Mouse (Mus musculus): ENCODE results near the gene Tnfaip8l1. TPM values are rescaled to one million over a fixed set of nuclear protein-coding genes. Genes with fewer than 3 reads are reported as not detected.

Gene Tnfaip8l1
- polyA plus RNA-seq, 1 experiment from 2014 or later: 6.7 TPM

DNA sequence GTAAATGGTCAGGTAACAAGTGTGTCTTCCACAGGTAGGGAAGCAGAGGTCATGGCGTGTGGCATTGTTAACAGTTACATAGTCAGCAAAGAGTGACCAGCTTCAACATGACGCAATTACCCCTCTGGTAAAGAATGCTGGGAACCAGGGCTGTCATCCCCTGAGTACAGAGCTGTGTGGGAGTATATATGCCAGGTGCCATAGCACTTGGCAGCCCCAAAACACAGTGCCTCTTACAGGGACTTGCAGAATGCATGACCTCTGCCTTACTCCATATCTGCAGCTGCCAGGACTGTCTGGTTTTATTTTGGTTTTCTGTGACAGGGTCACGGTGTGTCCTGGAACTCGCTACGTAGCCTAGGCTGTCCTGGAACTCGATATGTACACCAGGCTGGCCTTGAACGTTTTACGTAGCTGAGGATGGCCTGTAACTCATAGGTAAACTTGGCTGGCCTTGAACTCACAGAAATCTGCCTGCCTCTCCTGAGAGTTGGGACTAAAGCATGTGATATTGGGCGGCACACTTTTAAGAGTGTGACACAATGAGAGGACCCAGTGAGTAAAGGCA is 45.8 kb downstream of the Tnfaip8l1 start:
- H3K9ac ChIP-seq: no peak overlapping the region
- WGBS: 89% methylated on average over 9 of the region's 9 CpGs
- peaks cover 85% of the 10 kb centered on the region for H3K36me3 ChIP-seq
- no peaks in the 10 kb centered on the region for H3K9me3 ChIP-seq (replicated peaks)
- no peak overlapping the region for H3K4me2 ChIP-seq
- H3K4me3 ChIP-seq: no peak overlapping the region
- H3K4me1 ChIP-seq (replicated peaks): peaks cover 4% of the 10 kb centered on the region
- no peak for ATAC-seq (replicated peaks; ENCODE audit: insufficient number of reproducible peaks, insufficient read depth, low FRiP score, low read depth)
- H3K27ac ChIP-seq: no peak overlapping the region
- no peaks in the 10 kb centered on the region for H3K27me3 ChIP-seq

DNA sequence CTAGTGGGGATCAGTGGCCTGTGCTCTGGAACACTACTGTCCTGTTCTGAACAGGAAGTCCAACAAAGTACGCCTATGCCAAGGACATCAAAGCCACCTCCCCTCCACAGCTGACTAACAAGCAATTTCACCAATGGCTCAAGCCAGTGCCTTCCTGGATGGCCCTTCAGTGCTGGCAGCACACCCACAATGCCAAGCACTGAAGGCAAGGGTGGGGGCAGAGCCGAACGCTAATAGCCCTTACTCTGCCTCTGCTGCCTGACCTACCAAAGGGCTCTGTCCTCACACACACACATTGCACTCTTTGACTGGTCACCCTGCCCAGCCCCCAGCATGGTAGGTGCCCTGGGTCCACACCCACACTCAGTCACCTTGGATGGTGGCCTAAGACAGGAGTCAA is 46.5 kb downstream of the Tnfaip8l1 start:
- Histone ChIP-seq H3K9me3 (replicated peaks) (no peaks in the 10 kb centered on the region), H3K9ac (no peak overlapping the region), H3K27me3 (no peaks in the 10 kb centered on the region), H3K4me3 (no peak overlapping the region), H3K4me1 (replicated peaks) (peaks cover 5% of the 10 kb centered on the region), H3K36me3 (peaks cover 77% of the 10 kb centered on the region), H3K27ac (no peak overlapping the region), H3K4me2 (no peak overlapping the region)
- 87% methylated on average over 3 of the region's 3 CpGs for WGBS
- ATAC-seq (replicated peaks; ENCODE audit: insufficient number of reproducible peaks, insufficient read depth, low FRiP score, low read depth): no peak

DNA sequence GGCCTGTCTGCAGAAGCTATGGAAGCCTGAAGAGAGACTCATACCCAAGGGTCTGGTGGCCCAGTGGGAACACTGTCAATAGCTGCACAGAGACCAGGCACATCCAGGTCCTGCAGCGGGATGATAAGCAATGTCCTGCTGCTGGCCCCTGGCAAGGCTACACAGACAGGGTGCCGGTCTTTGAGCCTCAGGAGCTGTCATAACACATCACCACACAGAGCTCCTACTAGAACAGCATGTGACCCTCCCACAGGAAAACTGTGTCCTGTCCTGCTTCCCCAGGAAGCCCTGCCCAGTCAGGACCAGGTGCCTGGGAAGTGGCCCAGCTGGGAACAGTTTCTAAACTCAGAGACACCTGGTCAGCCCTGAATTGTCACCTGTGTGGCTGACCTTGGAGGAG is 48.8 kb downstream of the Tnfaip8l1 start:
- H3K36me3 ChIP-seq: peaks cover 55% of the 10 kb centered on the region
- H3K4me1 ChIP-seq (replicated peaks): peaks cover 5% of the 10 kb centered on the region
- WGBS: 65% methylated on average over 2 of the region's 2 CpGs
- H3K9me3 ChIP-seq (replicated peaks): no peaks in the 10 kb centered on the region
- H3K27ac ChIP-seq: no peak overlapping the region
- H3K4me3 ChIP-seq: no peak overlapping the region
- no peaks in the 10 kb centered on the region for H3K27me3 ChIP-seq
- ATAC-seq (replicated peaks; ENCODE audit: insufficient number of reproducible peaks, insufficient read depth, low FRiP score, low read depth): no peak
- no peak overlapping the region for H3K4me2 ChIP-seq
- H3K9ac ChIP-seq: no peak overlapping the region

DNA sequence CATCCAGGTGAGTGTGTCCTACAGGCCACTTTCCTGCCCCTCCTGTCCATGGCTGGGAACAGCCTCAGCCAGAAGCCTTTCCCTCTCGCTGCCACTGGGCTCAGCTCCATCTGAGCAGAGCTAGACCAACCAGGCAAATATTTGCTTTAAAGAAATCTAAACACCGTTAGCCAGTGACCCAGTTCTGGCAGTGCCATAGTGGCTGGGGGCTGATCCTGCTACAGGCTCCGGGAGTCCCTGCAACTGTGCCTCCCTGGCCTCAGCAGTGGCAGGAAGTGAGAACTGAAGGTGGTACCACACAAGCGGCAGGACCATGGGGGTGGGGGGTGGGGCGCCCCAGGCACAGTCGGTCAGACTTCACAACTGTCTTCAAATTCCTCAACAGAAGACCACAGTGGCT is 50.4 kb downstream of the Tnfaip8l1 start:
- Histone ChIP-seq H3K27me3 (no peaks in the 10 kb centered on the region), H3K4me2 (no peak overlapping the region), H3K36me3 (peaks cover 42% of the 10 kb centered on the region), H3K27ac (no peak overlapping the region), H3K9ac (no peak overlapping the region), H3K9me3 (replicated peaks) (no peaks in the 10 kb centered on the region), H3K4me1 (replicated peaks) (peaks cover 18% of the 10 kb centered on the region), H3K4me3 (no peak overlapping the region)
- WGBS: 49% methylated on average over 6 of the region's 6 CpGs
- ATAC-seq (replicated peaks; ENCODE audit: insufficient number of reproducible peaks, insufficient read depth, low FRiP score, low read depth): no peak

DNA sequence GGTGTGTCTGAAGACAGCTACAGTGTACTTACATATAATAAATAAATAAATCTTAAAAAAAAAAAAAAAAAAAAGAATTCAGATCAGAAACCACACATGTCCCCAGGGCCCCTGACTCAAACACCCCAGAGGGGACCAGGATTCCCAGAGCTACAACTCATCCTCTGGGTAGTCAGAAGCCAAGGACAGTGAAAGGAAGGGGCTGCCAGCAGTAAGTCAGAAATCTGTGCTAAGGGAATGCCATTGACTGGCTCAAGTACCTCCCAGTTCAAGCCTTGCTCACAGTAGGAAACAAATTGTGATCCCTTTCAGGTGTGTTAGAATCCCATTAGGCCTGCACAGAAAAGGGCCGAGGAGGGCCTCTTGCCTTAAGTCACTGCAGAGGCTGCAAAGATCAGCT is 52.0 kb downstream of the Tnfaip8l1 start:
- no peak for ATAC-seq (replicated peaks; ENCODE audit: insufficient number of reproducible peaks, insufficient read depth, low FRiP score, low read depth)
- H3K9ac ChIP-seq: no peak overlapping the region
- no peak overlapping the region for H3K4me3 ChIP-seq
- H3K27ac ChIP-seq: no peak overlapping the region
- H3K9me3 ChIP-seq (replicated peaks): no peaks in the 10 kb centered on the region
- no peak overlapping the region for H3K4me2 ChIP-seq
- 87% methylated on average over 1 of the region's 1 CpGs for WGBS
- H3K36me3 ChIP-seq: peaks cover 27% of the 10 kb centered on the region
- peaks cover 24% of the 10 kb centered on the region for H3K4me1 ChIP-seq (replicated peaks)
- no peaks in the 10 kb centered on the region for H3K27me3 ChIP-seq

DNA sequence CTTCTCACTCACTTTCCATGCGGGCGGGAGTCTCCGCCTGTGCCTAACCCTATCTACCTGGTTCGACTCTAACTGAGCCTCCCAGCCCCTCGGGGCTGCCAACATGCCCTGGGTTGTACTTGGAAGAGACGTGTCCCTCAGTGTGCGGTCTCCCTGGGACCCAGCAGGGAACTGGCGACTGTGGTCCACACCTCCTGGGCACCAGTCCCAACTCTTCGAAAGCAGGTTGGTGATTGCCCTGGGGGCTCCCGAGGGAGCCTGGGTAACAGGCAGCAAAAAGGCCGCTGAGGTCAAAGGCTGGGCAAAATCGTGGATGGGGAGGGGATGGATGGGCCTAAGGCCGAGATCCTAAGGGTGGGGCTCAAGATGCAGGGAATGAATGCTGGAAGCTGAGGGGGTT is 55.4 kb downstream of the Tnfaip8l1 start:
- Histone ChIP-seq H3K27me3 (no peaks in the 10 kb centered on the region), H3K4me3 (peak overlapping the region; percentile 91), H3K4me1 (replicated peaks) (peaks cover 24% of the 10 kb centered on the region), H3K27ac (no peak overlapping the region), H3K36me3 (no peaks in the 10 kb centered on the region), H3K4me2 (peak overlapping the region; percentile 82), H3K9ac (peak overlapping the region; percentile 89), H3K9me3 (replicated peaks) (no peaks in the 10 kb centered on the region)
- ATAC-seq (replicated peaks; ENCODE audit: insufficient number of reproducible peaks, insufficient read depth, low FRiP score, low read depth): no peak
- 64% methylated on average over 13 of the region's 13 CpGs for WGBS

DNA sequence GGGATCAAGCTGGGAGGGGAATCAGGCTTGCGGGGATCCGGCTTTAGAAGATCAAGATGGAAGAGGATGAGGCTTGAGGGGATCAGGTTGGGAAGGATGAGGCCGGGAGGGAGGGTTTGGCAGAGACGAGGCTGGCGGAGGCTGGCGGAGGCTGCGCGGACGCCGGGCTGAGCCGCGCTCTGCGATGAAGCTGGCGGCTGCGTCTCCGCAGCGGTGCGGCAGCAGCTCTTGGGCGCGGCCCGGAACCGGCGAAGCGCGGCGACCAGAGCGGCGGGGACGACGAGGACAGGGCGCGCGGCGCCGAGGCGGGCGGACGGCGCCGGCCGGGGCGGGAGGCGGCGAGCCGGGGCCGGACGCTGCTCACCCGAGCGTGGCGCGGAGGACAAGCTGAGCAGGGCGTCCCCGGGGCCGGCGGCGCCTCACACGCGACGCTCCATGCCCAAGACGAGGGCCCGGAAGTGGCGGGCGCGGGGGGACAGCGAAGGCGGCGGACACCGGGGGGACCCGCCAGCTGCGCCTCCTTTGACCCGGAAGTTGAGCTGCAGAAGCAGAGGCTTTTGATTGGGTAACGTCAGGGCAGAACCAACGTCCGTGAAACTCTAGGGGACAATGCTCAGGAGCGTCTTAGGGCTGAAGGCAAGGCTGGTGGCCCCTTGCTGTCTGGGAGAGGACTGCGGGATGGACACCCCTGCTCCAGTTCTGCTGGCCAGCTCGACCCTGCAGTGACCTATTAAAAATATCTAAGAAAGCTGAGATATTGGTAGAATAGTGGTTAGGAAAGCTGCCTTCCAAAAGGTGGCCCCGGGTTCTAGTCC is 56.3 kb downstream of the Tnfaip8l1 start, which contains the start of gene Dpp9:
Dpp9 (minus strand) TSS at position 529 of the 815 bp plus-strand sequence.
- ATAC-seq (replicated peaks; ENCODE audit: insufficient number of reproducible peaks, insufficient read depth, low FRiP score, low read depth): peak; percentile 98
- no peaks in the 10 kb centered on the region for H3K36me3 ChIP-seq
- H3K27me3 ChIP-seq: no peaks in the 10 kb centered on the region
- peak within 1 kb of the TSS; percentile 82 for H3K4me2 ChIP-seq
- H3K27ac ChIP-seq: peak within 1 kb of the TSS; percentile 90
- WGBS: under 1% methylated on average over 75 of the region's 78 CpGs
- peak within 1 kb of the TSS; percentile 89 for H3K9ac ChIP-seq
- peaks cover 19% of the 10 kb centered on the region for H3K4me1 ChIP-seq (replicated peaks)
- peak within 1 kb of the TSS; percentile 91 for H3K4me3 ChIP-seq
- no peaks in the 10 kb centered on the region for H3K9me3 ChIP-seq (replicated peaks)

DNA sequence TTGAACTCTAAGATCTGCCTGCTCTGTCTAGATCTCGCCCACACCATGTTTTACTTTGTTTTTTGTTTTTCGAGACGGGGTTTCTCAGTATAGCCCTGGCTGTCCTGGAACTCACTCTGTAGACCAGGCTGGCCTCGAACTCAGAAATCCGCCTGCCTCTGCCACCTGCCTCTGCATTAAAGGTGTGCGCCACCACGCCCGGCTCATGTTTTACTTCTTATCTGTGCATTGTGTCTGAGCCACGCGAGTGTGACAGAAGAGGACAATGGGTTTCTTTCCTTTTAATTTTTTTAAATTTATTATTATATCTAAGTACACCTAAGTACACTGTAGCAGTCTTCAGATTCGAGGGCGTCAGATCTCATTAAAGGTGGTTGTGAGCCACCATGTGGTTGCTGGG is 57.0 kb downstream of the Tnfaip8l1 start:
- Histone ChIP-seq H3K36me3 (no peaks in the 10 kb centered on the region), H3K4me3 (peak overlapping the region; percentile 91), H3K27ac (peak overlapping the region; percentile 90), H3K9ac (peak overlapping the region; percentile 89), H3K4me2 (peak overlapping the region; percentile 82), H3K9me3 (replicated peaks) (no peaks in the 10 kb centered on the region), H3K4me1 (replicated peaks) (peaks cover 19% of the 10 kb centered on the region), H3K27me3 (no peaks in the 10 kb centered on the region)
- no peak; the same call in 1 of the 2 replicates for ATAC-seq (replicated peaks; ENCODE audit: insufficient number of reproducible peaks, insufficient read depth, low FRiP score, low read depth)
- 34% methylated on average over 12 of the region's 12 CpGs for WGBS

DNA sequence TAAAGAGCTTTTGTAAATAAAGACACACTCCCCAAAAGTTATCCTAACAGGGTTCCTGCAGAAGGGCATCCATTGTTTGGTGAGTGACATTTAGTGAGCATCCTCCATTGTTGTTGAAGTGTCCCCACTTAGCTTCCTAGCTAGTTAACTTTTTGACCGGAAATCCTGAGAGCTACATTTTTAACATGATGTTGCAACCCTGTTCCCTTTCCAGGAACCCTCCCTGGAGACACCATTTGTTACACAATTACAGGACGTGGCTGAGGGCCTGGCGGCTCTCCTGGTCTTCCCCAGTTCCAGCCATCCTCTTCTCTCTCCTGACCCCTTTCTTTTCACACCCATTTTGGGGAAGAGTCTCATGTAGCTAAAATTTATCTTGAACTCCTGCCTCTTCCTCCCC is 57.5 kb downstream of the Tnfaip8l1 start:
- H3K4me3 ChIP-seq: no peak overlapping the region
- 46% methylated on average over 3 of the region's 3 CpGs for WGBS
- no peaks in the 10 kb centered on the region for H3K27me3 ChIP-seq
- peak overlapping the region; percentile 90 for H3K27ac ChIP-seq
- H3K9me3 ChIP-seq (replicated peaks): no peaks in the 10 kb centered on the region
- H3K4me1 ChIP-seq (replicated peaks): peaks cover 19% of the 10 kb centered on the region
- H3K4me2 ChIP-seq: no peak overlapping the region; the same call in 1 of the 2 replicates
- ATAC-seq (replicated peaks; ENCODE audit: insufficient number of reproducible peaks, insufficient read depth, low FRiP score, low read depth): no peak
- no peak overlapping the region for H3K9ac ChIP-seq
- no peaks in the 10 kb centered on the region for H3K36me3 ChIP-seq

Small RNA genes within 50 kb of the gene (microRNA-seq; reads per million reads assigned to microRNA genes)
- not detected for gene Gm44397

Other genes with a start within 250 kb of the Tnfaip8l1 start
- gene Zfp119b, start 213.0 kb upstream of the Tnfaip8l1 start, polyA plus RNA-seq (2015; fragmentation: Nextera tagmentation; extraction: Ambion mirVana): 4.3 and 5.5 TPM in 2 replicates
- gene Ebi3, start 209.8 kb upstream of the Tnfaip8l1 start, polyA plus RNA-seq (2015; fragmentation: Nextera tagmentation; extraction: Ambion mirVana): 0.87 and 2.2 TPM in 2 replicates
- 13.9 and 18.2 TPM in 2 replicates for gene Yju2, start 203.4 kb upstream of the Tnfaip8l1 start, polyA plus RNA-seq (2015; fragmentation: Nextera tagmentation; extraction: Ambion mirVana)
- 6.6 and 8.7 TPM in 2 replicates for gene Shd, start 192.0 kb upstream of the Tnfaip8l1 start, polyA plus RNA-seq (2015; fragmentation: Nextera tagmentation; extraction: Ambion mirVana)
- 2.6 and 5.0 TPM in 2 replicates for gene Fsd1, start 176.0 kb upstream of the Tnfaip8l1 start, polyA plus RNA-seq (2015; fragmentation: Nextera tagmentation; extraction: Ambion mirVana)
- gene Stap2, start 156.9 kb upstream of the Tnfaip8l1 start, polyA plus RNA-seq (2015; fragmentation: Nextera tagmentation; extraction: Ambion mirVana): 13.7 and 17.2 TPM in 2 replicates
- gene Mpnd, start 156.8 kb upstream of the Tnfaip8l1 start, polyA plus RNA-seq (2015; fragmentation: Nextera tagmentation; extraction: Ambion mirVana): 61.1 and 81.1 TPM in 2 replicates
- 67.0 and 93.4 TPM in 2 replicates for gene Sh3gl1, start 125.8 kb upstream of the Tnfaip8l1 start, polyA plus RNA-seq (2015; fragmentation: Nextera tagmentation; extraction: Ambion mirVana)
- 10.1 and 15.0 TPM in 2 replicates for gene Chaf1a, start 122.0 kb upstream of the Tnfaip8l1 start, polyA plus RNA-seq (2015; fragmentation: Nextera tagmentation; extraction: Ambion mirVana)
- gene Ubxn6, start 87.4 kb upstream of the Tnfaip8l1 start, polyA plus RNA-seq (2015; fragmentation: Nextera tagmentation; extraction: Ambion mirVana): 42.0 and 45.0 TPM in 2 replicates
- 65.8 and 86.4 TPM in 2 replicates for gene Hdgfl2, start 82.8 kb upstream of the Tnfaip8l1 start, polyA plus RNA-seq (2015; fragmentation: Nextera tagmentation; extraction: Ambion mirVana)
- gene Plin4, start 52.7 kb upstream of the Tnfaip8l1 start, polyA plus RNA-seq (2015; fragmentation: Nextera tagmentation; extraction: Ambion mirVana): 0.41 and 0.57 TPM in 2 replicates
- 1.0 and 1.1 TPM in 2 replicates for gene Plin5, start 44.9 kb upstream of the Tnfaip8l1 start, polyA plus RNA-seq (2015; fragmentation: Nextera tagmentation; extraction: Ambion mirVana)
- gene Lrg1, start 40.5 kb upstream of the Tnfaip8l1 start, polyA plus RNA-seq (2015; fragmentation: Nextera tagmentation; extraction: Ambion mirVana): 1.0 and 1.3 TPM in 2 replicates
- 0.92 and 1.3 TPM in 2 replicates for gene Sema6b, start 22.1 kb upstream of the Tnfaip8l1 start, polyA plus RNA-seq (2015; fragmentation: Nextera tagmentation; extraction: Ambion mirVana)
- gene Mydgf, start 21.4 kb downstream of the Tnfaip8l1 start, polyA plus RNA-seq (2015; fragmentation: Nextera tagmentation; extraction: Ambion mirVana): 62.3 and 80.2 TPM in 2 replicates
- gene Dpp9, start 56.4 kb downstream of the Tnfaip8l1 start, polyA plus RNA-seq (2015; fragmentation: Nextera tagmentation; extraction: Ambion mirVana): 19.7 and 25.7 TPM in 2 replicates
- 19.4 and 22.5 TPM in 2 replicates for gene Fem1a, start 94.3 kb downstream of the Tnfaip8l1 start, polyA plus RNA-seq (2015; fragmentation: Nextera tagmentation; extraction: Ambion mirVana)
- 6.9 and 8.3 TPM in 2 replicates for gene Ticam1, start 114.3 kb downstream of the Tnfaip8l1 start, polyA plus RNA-seq (2015; fragmentation: Nextera tagmentation; extraction: Ambion mirVana)
- gene Plin3, start 130.4 kb downstream of the Tnfaip8l1 start, polyA plus RNA-seq (2015; fragmentation: Nextera tagmentation; extraction: Ambion mirVana): 61.1 and 78.3 TPM in 2 replicates
- 0.13 TPM in 1 of 2 replicates, not detected in the other for gene Arrdc5, start 137.8 kb downstream of the Tnfaip8l1 start, polyA plus RNA-seq (2015; fragmentation: Nextera tagmentation; extraction: Ambion mirVana)
- gene Uhrf1, start 140.8 kb downstream of the Tnfaip8l1 start, polyA plus RNA-seq (2015; fragmentation: Nextera tagmentation; extraction: Ambion mirVana): 51.3 and 83.9 TPM in 2 replicates
- 26.1 and 31.2 TPM in 2 replicates for gene Kdm4b, start 163.6 kb downstream of the Tnfaip8l1 start, polyA plus RNA-seq (2015; fragmentation: Nextera tagmentation; extraction: Ambion mirVana)

All from heart, embryonic 15.5 days (tissue).